Mouse (Mus musculus) T-helper 17 cell (primary cell): ENCODE data around the gene Msl1.

Experiments used
- in situ Hi-C, 2 experiments: fragments of 300-600 bp; cut with MboI, MseI; formaldehyde crosslinking; loops; 1 replicate in 1 of 2; 2 replicates in 1 of 2; pipeline ENCODE4 v1.15.1; 2025; ENCODE audit warnings: high pct_unique_total_duplicates in 2 of 2

The Msl1 gene

GRCm38 (mm10) chr11:98791448-98791847 is 3.9 kb upstream of the Msl1 start:
- in situ Hi-C loops, result loop anchor here in 1 of 2 experiments (25.0 kb wide), 1 partner anchor 1654 kb away; no protein-coding TSS in a partner anchor

- in situ Hi-C loops, result loop anchor here in 1 of 2 experiments (25.0 kb wide), 1 partner anchor 1655 kb away; no protein-coding TSS in a partner anchor
These were observed 3.2 kb upstream of the Msl1 start for GRCm38 (mm10) chr11:98792081-98792480.

DNA sequence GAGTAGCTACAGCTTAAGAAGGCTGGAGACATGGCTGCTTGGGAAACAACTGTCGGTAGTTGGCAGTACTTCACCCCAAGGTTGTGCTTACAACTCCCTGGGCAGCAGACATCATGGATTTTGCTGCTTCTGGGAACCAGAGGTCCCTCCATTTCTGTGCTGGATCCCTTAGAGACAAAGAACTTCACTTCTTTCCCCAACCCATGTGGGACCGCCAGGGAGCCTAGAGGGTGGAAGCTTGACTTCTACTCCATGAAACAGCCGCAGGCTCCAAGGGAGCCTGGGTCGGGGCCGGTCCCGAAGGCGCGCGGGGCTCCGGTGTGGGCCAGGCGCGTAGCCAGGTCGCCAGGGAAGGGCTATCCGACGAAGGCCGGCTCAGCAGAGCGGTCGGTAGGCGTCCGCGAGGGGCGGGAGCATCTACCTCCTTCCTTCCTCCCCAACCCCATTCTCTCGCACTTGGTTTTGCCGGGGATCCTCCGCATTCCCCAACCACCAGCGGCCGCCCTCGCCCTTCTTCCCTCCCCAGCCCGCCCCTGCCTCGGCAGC is 774 bp upstream of the Msl1 start:
- in situ Hi-C loops, result loop anchor here in 1 of 2 experiments (25.0 kb wide), 1 partner anchor 1657 kb away; no protein-coding TSS in a partner anchor

- in situ Hi-C loops, result loop anchor here in 1 of 2 experiments (25.0 kb wide), 1 partner anchor 1659 kb away; no protein-coding TSS in a partner anchor
These were observed 598 bp downstream of the Msl1 start for GRCm38 (mm10) chr11:98795714-98796514.

GRCm38 (mm10) chr11:98796515-98797216 is 1.4 kb downstream of the Msl1 start:
- in situ Hi-C loops, result loop anchor here in 1 of 2 experiments (25.0 kb wide), 1 partner anchor 1659 kb away; no protein-coding TSS in a partner anchor

DNA sequence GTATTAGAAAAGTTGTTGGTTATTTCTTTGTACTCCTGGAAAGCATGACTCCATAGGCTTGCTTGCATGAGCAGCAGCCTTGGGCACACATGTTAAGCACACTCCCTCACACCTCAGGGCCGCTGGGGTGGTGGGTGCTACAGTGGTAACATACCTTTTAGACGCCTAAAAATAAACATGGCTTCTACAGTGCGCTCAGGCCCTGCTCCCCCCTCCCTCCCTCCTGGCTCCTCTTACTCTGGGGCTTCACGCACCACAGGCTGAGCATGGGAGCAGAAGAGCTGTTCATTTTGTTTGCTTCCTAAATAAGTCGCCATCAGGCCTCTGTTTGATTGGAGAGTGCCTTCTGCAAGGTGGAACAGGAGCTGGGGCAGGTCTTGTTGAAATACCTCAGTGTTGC is 2.0 kb downstream of the Msl1 start:
- in situ Hi-C loops, result loop anchor here in 1 of 2 experiments (25.0 kb wide), 1 partner anchor 1660 kb away; no protein-coding TSS in a partner anchor

- in situ Hi-C loops, result loop anchor here in 1 of 2 experiments (25.0 kb wide), 1 partner anchor 1661 kb away; no protein-coding TSS in a partner anchor
These were observed 2.6 kb downstream of the Msl1 start for GRCm38 (mm10) chr11:98797909-98798308.

DNA sequence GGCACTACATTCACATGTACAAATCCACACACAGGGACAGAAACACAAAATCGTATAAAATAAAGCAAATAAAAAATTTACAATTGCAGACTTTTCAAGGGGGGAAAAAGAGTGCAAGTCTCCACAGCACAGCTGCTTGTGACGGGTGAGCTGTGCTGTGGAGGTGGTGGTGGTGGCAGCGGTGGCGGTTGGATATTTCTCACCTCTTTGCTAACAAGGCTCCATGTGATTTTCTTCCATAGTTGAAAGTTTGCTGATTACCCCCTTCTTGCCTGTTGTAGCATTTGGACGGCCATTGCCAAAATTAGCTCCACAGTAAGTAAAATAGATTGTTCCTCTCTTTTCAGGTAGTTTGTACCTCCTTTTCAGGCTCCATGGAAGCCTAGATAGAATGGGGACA is 9.3 kb downstream of the Msl1 start, which contains the start of gene Casc3:
Gene Casc3 (plus strand): TSS at position 301 of the 400 bp plus-strand sequence.
- in situ Hi-C loops, result no loop called here

- in situ Hi-C loops, result no loop called here
These were observed 13.1 kb downstream of the Msl1 start for GRCm38 (mm10) chr11:98808417-98808816.

GRCm38 (mm10) chr11:98809457-98810290 is 14.4 kb downstream of the Msl1 start:
- in situ Hi-C loops, result no loop called here

DNA sequence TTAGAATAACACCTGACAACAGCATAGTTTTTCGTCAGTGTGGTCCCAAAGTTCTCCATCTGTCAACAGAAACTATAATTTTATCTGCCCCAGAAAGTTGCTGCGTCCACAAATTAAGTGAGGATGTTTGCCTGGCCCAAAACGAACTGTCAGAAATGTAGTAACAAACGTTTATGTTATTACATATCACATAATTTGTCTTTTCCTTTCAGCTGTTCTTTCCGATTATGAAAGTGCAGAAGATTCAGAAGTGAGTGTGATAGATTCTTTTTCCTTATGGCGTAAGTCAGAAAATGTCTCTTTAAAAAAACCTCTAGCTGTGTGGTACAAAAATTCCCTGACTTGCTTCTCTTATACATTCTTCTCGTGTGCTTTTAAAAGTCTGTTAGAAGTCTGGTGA is 15.4 kb downstream of the Msl1 start:
- in situ Hi-C loops, result no loop called here

- in situ Hi-C loops, result no loop called here
These were observed 21.5 kb downstream of the Msl1 start for GRCm38 (mm10) chr11:98816706-98817239.

- in situ Hi-C loops, result loop anchor here in 1 of 2 experiments (5.0 to 10.0 kb wide), 2 partner anchors 186 to 1596 kb away; no protein-coding TSS in a partner anchor
These were observed 25.7 kb downstream of the Msl1 start for GRCm38 (mm10) chr11:98820968-98821367.

DNA sequence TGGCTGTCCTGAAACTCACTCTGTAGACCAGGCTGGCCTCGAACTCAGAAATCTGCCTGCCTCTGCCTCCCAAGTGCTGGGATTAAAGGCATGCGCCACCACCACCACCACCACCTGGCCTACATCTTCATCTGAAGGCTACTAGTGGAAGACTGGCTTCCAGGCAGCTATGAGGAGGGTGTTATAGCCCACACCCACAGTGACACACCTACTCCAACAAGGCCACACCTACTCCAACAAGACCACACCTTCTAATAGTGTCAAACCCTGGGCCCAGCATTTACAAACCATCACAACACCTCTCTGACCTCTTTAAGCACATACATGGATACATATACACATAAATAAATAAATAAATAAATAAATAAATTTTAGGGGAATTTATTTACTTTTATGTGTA is 30.8 kb downstream of the Msl1 start:
- in situ Hi-C loops, result loop anchor here in 1 of 2 experiments (10.0 kb wide), 1 partner anchor 1601 kb away; no protein-coding TSS in a partner anchor

GRCm38 (mm10) chr11:98827877-98828276 is 32.6 kb downstream of the Msl1 start:
- in situ Hi-C loops, result loop anchor here in 1 of 2 experiments (10.0 kb wide), 1 partner anchor 1603 kb away; no protein-coding TSS in a partner anchor

GRCm38 (mm10) chr11:98829091-98829775 is 33.9 kb downstream of the Msl1 start:
- in situ Hi-C loops, result loop anchor here in 1 of 2 experiments (10.0 kb wide), 1 partner anchor 1604 kb away; no protein-coding TSS in a partner anchor

- in situ Hi-C loops, result loop anchor here in 1 of 2 experiments (10.0 kb wide), 1 partner anchor 1605 kb away; no protein-coding TSS in a partner anchor
These were observed 34.6 kb downstream of the Msl1 start for GRCm38 (mm10) chr11:98829875-98830274.

GRCm38 (mm10) chr11:98835296-98835695 is 40.0 kb downstream of the Msl1 start:
- in situ Hi-C loops, result no loop called here

GRCm38 (mm10) chr11:98835725-98836124 is 40.4 kb downstream of the Msl1 start:
- in situ Hi-C loops, result no loop called here
